Mouse (Mus musculus) retina, adult 2 months (tissue): Measurements from ENCODE around the gene Casz1.

ENCODE experiments used
- DNase-seq: peaks from one replicate; pipeline ENCODE4 v3.0.0-alpha.2; 2012; ENCODE audit warnings: low read depth, low spot score

Casz1 gene

DNA sequence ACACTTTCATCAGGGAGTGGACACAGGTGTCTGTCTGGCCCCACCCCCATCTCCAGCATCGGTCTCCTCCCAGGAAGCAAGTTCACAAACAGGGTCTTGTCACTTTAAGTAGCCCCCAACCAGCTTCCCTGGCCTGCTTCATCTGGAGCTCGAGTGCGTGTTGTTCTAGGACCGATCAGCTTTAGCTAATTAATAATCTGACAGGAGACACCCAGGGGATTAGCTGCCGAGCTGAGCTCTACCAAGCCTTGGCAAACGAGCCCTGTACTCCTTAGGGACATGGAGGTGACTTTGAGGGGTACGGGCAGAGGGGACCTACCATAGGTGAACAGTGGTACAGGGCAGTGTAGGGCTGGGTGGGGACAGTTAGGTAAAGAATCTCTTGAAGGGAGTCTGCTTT is 40.7 kb downstream of the Casz1 start:
- DNase-seq, result peak; percentile 75

DNA sequence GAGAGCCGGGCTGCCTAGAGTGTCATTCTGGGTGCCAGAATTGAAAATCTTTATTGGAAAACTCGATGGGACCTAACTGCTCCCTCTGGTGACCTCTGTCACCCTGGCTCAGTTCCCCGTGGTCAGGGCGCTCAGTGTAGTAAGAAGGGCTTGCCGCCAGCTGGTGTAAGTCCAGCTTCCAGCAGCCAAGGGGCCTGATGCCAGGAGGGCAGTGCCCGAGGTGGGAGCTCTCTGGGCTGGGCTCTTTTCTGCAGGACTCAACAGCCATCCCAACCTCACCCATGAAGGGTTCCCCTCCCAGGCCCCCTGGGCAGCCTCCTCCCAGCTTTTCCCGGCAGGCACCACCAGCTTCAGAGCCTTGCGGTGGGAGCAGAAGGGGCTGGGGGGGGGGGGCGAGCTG is 42.0 kb downstream of the Casz1 start:
- no peak for DNase-seq

DNA sequence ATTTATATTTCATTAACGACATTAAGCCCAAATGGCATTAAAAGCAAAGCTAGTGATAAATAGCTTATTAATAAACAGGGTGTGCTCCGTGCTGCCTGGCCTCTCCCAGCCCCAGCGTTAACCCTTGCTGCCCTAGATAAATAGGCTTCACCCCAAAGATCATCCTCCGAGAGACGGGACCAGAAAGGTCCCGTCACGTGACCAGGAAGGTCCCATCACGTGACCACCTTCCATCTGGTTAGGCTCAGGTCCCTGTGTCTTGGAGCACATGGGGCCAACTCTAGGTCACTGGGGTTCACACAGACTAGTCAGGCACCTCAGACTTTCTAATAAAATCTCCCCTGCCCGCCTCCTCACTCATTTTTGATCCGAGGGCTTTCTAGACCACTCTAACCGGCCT is 42.5 kb downstream of the Casz1 start:
- peak; percentile 68 for DNase-seq

DNA sequence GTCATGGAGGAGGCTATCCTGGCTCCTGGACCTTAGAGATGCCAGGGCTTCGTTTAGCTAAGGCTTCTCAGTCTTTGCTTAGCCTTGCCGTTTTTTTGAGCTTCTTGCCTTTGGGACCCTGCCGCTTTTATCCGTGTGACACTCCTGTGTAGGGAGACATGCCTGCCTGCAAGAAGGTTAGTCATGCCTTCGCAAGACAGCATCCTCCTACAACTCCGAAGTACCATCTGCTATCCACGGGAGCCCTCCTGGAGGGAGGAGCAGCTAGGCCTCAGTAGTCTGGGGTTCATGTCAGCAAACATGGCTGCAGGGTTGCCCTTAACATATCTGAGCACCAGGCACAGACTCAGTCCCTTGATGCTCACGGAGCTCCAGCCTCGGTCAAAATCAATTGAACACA is 43.4 kb downstream of the Casz1 start:
- no peak for DNase-seq

DNA sequence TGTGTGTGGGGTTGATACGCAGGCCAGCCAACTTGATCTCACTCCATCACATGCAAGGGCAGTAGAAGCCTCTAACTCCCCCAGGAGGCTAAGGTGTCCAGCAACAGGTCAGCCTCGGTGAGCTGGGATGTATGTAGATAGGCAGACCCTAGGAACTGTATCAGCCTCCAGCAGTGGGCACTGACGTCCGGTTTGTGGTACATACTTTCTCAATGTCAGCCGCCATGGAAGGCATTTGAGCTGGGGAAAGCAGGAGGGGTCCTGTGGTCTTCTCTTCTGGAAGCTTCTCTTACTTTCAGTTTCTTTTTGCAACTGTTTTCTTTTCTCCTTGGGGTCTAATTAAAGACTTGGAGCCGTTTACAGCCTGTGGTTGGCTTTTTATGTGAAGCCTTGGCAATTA is 45.2 kb downstream of the Casz1 start:
- no peak for DNase-seq

DNA sequence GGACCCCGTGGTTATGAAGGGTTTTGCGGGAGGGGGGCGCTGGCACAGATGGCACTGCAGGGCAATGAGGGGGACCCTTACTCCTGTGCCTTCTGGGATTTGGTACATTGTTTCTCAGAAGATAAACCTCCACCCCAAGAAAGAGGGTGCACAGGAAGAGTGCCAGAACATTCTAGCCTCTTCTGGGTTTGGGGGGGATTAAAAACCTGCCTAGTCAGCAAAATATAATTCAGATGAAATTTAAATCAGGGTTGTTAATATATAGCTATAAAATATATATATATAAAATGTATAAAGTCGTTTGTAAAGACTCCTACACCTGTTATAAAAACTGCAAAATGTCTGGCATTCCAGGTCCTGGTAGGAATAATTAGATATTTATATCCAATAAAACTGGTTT is 48.8 kb downstream of the Casz1 start:
- no peak for DNase-seq

DNA sequence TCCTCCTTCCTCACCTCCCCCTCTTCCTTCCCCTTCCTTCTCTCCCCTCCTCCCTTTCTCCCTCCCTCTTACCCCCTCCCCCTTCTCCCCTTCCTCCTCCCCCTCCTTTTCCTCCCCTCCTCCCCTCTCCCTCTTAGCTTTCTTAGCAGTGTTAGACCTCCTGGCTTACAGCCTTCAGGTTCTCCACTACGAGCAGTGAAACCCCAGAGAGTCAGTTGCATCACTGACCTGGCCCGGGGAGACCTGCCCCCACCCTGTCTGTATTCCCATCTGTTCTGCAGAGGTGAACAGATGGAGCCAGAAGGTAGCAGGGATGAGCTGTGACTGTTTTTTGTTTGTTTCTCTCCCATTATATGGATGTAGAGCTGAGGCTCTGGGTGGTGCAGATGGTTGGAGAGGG is 49.9 kb downstream of the Casz1 start:
- DNase-seq, result no peak

DNA sequence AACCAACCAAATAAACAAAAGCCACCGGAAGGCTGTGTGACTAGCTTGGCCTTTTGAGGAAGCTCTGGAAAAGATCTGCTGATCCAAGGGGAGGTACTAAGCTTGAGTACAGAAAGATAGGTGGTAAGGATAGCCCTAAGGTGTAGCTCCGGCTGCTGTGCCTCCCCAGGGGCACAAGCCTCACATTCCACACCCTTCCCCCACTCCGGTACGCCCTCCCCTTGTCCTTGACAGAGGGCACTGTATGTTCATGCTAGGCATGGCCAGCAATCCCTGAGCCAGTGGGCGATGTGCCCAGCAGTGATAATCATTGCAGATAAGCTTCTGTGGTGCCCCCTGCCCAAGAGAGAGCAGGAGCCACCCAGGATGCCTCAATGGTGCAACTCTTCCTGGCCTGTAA is 51.3 kb downstream of the Casz1 start:
- no peak for DNase-seq

DNA sequence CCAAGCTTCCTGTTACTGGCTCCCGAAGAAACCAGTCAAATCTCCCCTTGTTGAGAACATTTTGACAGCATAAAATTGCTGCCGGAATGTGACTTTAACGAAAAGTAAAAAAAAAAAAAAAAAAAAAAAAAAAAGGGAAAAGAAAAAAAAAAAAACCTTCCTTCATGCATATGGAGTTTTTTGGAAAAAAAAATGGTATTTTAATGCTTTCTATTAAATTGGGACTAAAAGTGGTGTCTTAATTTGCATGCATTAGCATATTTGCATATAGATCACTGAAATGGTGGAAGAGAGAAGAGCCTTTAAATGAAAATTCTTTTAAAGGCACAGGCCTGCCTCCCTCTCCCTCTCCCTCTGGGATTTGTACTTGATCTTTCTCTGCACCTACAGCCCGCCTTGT is 52.0 kb downstream of the Casz1 start:
- DNase-seq, result no peak

DNA sequence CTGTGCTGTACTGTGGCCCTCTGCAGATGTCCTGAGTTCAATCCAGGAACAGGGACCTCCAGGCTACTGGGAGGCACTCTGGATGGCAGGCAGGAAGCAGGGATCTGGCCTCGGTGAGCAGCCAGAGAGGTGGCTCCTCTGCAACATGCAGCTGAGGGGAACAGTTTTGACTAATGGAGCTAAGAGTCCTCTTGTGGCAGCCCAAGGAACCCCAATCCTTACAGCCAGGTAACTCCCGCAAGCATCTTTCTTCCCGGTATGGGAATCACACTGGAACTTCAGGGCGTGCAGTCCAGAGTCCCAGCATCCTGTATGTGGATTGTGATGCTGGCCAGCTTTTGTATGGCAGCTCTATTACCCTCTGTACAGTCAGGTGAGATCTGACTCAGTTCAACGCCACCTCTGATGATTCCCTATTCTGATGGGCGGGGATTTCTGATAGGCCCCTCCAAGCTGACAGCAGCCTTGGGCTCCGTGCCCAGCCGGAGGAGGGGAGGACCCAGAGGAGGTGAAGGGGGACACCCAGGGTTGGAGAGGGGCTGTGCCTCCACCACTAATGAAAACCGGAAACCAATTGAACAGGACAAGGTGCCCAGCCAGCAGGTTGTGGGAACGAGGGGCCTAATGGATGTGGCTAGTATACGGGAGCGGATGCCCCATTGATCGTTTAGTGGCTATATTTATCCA is 53.3 kb downstream of the Casz1 start:
- no peak for DNase-seq

DNA sequence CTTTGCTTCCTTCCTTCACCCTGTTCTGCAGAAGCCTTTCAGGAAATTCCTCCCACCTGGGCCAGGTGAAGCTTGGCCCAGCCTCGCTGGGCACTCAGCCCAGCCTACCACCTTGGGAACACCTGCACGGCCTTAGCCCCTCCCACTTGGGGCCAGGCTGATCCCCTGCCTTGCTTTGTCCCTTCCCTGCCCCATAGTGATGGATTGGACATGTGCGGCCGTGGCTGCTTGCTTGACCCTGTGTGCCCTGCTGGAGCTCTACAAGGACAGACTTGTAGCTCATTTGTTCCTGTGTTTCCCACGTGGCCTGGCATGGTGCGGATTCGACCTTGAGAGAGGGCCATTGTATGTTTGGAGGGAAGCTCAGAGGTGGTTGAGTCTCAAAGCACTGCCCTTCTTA is 54.0 kb downstream of the Casz1 start:
- no peak for DNase-seq

DNA sequence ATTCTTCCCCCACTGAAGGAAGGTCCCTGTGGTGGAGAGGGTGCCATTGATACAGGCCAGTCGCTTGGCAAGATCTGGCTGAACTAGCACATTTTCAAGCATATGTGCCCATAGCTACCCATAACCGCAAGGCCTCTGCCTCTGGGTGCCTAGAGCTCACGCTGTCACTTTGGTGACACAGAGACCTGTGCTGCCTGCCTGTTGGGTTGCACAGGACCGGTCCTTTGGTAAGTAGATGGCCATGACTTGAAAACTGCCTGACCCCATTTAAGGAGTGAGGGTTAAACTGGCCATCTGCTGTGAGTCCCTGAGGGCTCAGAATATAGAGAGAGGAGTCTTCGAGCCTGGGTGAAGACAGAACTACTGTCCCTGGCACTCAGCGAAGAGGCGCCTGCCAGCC is 55.2 kb downstream of the Casz1 start:
- no peak for DNase-seq

DNA sequence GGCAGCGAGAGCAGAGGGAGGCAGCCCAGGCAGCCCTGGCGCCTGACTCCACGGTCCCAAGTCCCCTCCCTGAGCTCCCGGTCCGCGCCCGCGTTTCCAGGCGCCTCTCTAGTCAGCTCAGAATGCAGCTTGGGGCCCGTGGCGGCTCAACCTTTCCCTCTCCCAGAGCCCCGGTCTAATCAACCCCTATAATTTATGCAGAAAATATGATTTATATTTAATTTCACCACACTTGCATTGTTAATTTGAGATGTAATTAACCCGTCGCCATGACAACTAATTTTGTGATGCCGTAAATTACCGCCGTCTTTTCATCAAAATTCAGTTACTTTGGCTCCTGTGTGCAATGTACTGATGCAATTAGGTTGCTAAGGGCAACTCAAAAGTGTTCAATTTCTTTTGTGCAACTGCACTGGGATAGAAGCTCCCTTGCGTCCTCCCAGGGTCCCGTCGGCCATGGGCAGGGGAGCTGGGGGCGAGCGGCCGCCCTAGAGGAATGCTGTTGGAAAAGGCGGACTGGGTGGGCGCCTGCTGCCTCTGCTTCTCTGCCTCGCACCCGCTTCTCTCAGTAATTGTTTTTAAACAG is 55.8 kb downstream of the Casz1 start:
- no peak for DNase-seq

DNA sequence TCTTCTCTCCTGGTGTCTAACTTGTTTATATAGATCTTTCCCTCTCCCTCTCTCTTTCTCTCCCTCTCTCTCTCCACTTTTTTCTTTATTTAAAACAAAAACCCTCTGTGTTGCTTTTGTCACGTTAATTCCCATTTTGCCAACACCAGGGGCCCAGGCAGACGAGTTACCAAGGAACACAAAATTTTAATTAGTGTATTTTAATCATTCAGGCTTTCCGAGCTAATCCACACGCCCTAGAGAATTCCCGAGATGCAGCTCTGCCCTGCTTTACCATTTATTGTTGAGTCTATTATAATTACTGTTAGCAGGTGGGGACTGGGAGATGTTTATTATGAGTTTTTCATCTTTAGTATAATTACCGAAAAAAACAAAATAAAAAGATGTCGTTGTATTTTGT is 56.4 kb downstream of the Casz1 start:
- DNase-seq, result no peak

DNA sequence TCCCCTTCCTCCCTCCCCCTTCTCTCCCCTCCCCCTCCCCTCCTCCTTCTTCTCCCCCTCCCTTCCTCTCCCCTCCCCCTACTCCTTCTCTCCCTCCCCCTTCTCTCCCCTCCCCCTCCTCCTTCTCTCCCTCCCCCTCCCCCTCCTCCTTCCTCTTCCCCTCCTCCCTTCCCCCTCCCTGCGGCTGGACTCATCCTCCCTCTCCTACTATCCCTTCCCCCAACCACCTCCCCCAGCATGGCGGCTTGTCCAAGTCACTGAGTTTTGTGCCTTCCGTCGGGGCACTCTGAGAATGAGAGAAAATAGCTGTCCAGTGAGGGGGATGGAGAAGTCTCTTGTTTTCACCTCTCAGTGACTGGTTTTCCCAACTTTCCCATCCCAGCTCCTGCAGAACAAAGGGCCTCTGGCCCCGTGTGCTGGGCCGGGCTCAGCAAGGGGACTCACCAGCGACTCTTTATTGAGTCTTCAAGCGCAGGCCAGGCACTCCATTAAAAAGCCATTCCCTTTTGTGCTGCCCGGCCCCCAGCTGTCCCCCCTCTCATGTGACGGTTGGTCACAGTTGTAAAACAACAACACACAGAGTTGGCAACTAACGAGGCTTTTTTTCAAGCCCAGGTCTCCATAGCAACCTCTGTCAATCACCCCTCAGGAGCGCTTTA is 62.7 kb downstream of the Casz1 start:
- DNase-seq, result no peak

DNA sequence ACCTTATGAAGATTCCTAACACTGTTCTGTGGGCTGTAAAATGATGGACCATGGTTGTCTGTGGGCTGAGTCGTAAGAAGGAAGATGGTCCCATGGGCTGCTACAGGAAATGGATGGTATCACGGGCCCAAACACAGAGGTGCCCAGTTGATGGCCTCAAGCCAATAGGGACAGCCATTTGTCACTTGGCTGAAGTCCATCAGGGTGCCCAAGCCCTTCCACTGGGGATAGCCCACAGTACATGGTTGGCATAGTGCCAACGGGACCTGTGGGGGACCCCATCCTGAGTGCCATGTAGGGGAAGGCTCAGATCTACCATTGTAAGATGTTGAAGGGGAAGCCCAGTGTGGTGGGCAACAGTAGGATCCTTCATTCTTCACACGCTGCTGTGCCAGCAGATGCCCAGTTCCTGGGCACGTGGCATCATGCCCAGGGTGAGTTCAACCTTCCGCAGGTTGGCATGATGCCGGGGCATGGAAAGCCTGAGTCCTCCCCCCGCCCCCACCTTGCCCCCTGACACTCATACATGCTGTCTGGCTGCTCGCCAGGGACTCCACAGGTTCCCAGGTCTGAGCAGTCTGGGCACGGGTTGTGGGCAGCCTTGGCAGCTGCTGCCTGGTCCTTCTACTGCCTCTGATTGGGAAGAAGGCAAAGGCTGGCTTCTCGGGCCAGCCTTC is 63.6 kb downstream of the Casz1 start:
- DNase-seq, result no peak

DNA sequence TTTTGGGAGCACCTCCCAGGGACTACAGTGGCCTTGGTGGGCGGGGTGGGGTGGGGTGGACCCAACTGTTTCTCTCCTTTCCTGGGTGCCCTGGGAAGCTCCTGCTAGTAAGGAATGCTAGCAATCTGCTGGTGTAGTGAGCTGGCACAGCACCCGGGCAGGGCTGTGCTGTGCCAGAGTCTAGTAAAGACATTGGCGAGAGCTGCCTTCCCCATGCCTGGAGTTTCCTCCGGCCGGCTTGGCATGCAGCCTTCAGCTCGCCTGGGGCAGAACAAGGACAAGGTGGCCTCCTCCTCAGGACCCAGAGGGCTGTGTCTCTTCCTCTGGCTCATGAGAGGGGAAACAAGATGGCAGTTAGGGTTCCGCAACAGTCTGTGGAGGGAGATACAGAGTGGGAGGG is 65.3 kb downstream of the Casz1 start:
- DNase-seq, result no peak

DNA sequence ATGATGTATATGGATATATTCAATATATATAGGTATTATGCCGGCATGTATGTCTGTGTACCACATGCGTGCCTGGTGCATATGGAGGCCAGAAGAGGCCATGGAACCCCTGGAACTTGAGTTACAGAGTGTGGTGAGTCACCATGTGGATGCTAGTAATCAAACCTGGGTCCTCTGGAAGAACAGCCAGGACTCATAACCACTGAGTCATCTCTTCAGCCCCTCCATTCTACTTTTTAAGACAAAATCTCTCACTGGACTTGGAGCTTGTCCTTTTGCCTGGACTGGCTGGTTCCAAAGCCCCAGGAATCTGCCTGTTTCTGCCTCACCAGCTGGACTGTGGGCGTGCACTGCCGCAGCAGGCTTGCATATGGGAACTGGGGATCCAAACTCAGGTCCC is 66.3 kb downstream of the Casz1 start:
- DNase-seq, result no peak

DNA sequence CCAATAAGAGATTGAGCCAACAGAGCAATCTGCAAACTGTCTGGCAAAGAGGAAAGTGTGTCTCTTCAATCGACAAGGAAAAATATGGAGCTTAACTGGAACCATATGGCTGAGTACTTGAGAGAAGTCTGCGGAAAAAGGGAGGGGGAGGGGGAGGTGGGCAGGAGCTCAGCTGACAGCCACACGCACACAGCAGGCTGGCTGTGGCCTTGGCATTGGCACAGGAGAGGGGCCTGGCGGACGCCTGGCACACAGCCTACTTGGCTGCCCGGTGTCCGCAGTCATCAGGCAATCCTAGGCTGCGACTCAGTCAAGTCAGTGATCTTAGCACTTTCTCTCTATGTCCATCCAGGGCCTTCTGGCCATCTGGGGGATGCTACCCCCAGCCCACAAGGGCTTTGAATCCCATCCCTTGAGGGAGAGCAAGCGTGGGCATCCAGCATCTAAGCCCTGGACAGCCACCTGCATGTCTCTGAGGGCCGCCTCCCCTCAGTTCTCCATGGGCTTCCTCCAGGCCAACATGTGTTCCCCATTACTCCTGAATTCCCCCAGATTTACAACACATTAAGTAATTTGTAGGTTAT is 67.6 kb downstream of the Casz1 start:
- no peak for DNase-seq

DNA sequence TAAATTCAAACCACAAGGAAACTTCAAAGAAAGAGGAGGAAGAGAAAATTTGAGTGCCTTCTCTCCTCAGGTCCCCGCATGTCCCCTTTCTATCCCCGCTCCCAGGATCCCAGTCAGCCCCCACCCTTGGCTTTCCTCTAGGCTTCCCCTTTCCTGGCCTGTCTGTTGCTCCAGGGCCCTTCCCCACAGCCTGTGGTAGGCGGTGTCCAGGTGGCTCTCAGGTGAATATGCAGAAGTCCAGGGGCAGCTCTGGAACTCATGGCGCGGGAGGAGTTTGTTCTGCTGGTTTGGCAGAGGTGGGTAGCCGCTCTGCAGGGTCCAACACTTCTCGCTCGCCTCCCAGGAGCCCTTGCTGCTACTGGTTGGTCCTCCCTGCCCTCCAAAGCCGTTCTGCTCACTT is 68.1 kb downstream of the Casz1 start:
- DNase-seq, result no peak

DNA sequence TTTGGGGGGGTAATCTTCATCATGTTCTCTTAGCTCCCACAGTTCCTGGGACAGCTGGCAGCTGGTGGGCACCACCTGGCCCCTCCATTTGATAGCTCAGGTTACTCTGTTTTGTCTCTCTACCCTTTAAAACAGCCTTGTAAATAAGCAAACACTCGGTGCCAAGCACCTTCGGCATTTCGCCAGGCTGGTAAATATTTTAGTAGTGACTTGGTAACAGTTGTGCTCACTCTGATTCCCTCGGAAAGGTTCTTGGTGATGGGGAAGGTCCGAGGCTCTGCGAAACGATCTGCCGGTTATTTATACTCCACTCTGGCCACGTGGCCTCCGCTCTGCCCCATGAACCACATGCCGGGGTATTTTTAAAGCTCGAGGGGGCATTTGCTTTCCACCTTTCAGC is 68.6 kb downstream of the Casz1 start:
- DNase-seq, result no peak

DNA sequence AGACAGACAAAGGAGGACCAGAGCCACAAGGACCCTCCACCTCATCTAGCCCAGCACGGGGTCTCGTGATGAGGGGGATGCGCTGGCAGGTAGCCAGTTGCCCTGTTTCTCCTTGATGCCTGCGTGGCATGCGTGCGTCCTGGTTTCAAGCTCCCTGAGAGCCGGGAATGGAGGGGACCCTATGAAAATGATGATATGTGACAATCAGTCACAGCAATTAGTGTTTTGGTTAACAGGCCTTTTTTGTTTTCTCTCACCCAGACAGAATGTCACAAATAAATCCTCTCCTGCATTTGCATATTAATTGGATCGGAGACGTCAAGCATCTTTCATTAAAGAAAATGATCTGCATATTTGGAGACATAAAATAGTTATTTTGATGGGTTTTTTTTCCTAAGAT is 71.9 kb downstream of the Casz1 start:
- DNase-seq, result no peak

DNA sequence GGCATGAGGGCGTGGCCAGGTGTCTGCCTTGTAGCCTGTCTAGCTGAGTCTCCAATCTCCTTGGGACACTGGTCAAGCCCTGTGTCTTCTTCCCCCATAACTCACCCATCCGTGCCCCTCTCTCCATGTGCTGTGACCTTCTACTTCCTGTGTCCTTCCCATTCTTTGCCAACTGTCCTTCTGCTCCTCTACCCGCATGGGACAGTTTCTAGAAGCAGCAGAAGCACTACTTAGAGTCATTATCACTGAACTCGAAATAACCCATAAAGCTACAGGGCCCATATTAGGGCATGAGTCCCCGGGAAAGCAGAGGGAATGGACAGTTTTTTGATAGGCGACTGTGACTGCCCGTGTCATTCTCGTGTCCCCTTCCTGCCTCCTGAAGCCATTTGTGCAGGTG is 72.6 kb downstream of the Casz1 start:
- DNase-seq, result no peak
